Mouse (Mus musculus) c-Kit-positive CD71-positive TER-119-positive erythroid progenitor cells, embryonic 14.5 days (primary cell): Measurements from ENCODE around the gene Proser3.

Experiments
- DNase-seq: peaks from one replicate; pipeline ENCODE4 v3.0.0-alpha.2; 2013; ENCODE audit warnings: low spot score

Proser3 gene

DNA sequence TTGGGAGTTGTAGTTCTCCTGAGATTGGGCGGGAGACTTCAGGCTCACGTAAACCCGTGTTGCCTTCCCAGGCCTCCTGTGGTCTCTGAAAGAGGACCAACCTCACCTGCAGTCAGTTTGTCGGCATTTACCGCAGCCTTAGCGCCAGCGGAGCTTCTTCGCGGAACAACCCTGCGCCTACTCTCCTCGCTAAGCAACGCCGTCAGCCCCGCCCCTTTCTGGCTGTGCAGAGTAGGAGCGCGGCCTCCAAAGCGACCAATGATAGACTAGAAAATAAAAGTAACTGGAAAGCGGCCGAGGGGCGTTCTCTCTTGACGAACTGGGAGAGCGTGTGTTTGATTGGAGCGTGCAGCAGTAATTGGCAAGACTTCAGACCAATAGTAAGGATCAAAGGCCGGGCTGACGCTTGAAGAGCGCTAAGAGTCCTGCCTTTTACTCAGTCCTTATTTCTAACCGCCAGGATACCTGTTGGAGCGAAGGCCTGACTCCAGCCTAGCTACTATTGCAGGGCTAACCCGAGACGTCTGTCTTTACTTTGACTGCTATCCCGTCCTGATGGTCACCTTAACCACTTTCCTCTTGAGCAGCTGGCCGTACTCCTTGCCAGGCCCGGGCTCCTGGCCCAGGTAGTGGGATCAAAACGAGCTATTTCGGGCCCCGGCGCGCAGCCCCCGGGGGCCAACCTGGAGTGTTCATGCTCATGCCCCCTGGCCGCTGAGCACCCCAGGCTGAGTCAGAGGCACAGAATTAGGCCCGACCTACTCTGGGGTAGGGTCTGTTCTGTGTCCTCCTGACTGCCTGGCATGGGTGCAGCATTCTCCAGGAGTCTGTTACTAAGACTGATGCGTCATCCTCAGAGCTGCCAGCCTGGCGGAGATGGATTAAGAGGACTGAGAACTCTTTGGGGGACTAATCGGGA is at the start of gene Proser3, which contains the start of gene Hspb6:
Gene Proser3, minus strand, starts transcription at position 198 of the 919 bp plus-strand sequence.
Gene Hspb6, plus strand, starts transcription at position 77 of the 919 bp plus-strand sequence.
- DNase-seq, result peak; percentile 99

DNA sequence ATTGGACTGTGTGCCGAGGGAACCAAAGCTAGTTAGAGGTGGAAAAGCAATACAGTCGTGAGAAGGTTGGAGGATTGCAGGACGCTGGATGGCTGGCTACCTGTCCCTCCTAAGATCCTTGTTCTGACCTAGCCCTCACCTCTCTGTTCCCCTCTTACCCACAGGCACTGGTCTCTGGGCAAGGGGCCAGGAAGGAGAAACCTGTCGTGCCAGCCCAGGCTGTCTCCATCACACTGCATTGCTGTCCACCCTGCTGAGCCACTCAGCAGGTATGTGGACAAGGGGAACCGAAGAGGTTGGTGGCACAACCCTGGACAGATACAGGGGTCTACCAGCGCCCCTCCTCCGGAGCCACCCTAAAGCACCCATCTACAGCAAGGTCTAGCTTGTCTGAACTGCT is 48.6 kb upstream of the Proser3 start:
- no peak for DNase-seq

DNA sequence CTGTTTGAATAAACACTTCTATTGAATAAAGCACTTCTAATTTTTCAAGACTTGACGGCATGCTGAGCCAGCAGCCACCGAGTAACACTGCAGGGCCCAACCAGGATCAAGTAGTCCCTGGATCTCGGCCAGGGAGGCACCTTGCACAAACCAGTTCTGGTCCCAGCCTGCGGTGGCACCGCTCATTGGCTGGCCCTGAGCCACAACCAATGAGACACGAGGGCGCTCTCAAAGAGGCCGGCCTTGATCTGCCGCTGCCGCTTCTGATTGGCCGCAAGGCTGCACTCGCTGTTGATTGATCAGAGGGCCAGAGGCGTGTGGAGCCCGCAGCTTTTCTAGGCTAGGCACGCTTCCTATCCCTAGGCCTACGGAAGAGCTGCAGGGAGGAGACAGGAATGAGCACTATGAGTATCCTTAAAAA is 47.8 kb upstream of the Proser3 start:
- DNase-seq, result peak; percentile 86

DNA sequence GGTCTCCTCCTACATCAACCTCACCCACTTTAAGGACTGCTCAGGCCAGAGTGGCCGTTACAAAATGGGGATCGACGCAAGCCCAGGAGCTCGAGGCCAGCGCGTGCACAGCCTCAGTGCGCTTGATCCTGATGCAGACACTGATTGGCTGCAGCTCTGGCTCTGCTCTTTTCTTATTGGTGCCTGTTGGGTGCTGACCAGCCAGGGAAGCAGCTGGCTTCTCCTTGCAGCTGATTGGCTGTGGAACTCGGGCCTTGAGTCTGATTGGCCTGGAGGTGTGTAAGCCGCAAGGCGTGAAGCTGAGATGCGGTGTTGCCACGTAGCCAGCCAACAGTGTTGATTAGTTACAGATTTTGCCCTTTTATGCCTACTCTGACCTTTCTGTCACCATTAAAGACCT is 46.7 kb upstream of the Proser3 start, which contains the start of gene Zbtb32:
Gene Zbtb32, minus strand, starts transcription at position 124 of the 400 bp plus-strand sequence.
- no peak for DNase-seq

DNA sequence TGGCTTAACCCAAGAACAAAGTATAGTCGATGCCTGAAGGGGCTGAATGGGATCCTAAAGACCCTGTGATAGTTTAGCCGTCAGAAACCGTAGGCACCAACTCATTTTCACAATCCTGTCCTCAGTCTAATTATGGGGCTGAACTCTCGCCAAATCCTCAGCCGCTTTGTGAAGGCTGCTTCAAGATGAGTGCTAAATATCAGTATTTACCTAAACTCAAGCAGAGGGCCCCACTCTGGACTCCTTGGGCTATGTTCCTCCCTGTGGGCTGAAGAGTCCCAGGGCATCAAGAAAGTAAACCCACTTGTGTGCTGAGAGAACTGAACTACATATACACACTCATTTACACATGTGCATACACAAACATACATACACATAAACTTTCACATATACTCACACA is 44.7 kb upstream of the Proser3 start:
- DNase-seq, result no peak

DNA sequence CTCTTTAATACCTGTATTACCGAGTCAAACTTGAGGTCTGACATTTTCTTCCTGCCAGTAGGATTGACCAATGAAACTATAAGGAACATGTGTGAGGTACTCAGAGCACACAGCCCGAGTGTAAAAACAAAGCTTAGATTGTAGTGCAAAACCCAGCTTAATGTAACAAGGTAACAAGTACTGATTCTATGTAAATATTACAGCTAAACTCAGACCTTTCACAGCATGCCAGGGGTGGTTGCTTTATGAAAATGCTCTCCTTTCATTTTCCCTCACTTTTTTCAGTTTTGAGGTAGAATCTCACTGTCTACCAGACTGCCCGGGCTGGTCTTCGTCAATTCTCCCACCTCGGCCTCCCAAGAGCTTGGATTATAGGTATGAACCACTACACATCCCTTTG is 44.0 kb upstream of the Proser3 start:
- DNase-seq, result no peak

DNA sequence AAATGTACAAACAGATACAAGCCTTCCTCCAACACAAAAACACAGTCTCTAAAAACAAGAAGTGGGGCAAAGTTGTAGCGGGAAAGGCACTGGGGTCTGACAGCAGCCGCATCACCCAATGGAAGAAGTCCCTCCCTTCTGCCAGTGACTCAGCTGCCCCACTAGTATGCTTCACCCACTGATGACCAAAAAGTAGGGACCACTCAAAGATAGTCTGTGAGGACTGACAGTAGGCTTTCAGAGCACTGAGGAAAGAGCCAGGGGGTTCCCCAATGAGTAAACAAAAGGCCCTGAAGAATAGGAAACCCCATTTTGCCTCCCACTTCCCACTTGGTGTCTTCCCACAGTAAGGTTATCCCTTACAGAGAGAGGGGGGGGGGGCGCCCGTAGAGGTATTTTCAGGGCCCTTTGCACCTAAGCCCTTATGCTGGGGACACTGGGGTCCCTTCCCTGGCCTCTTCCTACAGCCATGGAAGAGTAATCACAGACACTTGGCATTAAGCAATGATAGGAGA is 42.5 kb upstream of the Proser3 start:
- no peak for DNase-seq

DNA sequence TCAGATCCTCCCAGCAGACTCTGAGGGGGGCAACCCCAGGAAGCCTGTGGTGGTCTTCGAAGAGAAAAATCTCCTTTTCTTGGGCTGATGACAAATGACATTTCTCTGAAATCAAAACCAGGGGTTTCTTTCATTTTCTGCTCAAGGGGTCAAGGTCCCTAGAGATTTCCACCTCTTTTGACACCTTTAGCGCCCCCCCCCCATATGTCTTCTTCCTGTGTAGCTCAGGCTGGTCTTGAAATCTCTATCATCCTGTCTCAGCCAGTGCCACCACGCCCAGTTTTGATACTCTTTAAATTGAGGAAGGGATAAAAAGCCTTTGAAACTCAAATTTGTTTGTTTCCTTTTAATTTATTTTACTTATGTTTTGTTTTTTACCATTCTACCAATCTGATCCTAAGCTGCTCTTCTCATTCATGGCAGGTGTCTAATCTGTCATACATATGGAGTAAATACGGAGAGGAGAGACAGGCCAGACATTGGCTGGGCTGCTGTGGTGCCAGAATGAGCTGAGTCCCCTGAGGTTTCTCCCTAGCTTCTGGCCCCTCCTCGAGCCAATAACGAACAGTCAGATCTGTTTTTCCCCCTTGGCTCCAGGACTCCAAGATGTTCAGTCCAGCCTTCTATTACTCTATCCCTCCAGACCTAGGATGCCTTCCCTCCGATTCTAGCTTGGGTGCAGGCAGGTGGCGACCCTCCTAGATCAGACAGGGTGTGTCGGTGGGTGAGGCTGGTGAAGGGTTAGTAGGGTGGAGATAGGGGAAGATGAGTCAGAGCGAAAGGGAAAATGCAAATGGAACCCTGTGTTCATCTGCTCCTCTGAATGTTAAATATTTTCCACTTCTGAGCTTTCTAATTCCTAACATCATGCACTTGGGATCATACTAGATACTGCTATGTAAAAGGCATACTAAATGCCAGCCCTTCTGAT is 41.7 kb upstream of the Proser3 start:
- no peak for DNase-seq

DNA sequence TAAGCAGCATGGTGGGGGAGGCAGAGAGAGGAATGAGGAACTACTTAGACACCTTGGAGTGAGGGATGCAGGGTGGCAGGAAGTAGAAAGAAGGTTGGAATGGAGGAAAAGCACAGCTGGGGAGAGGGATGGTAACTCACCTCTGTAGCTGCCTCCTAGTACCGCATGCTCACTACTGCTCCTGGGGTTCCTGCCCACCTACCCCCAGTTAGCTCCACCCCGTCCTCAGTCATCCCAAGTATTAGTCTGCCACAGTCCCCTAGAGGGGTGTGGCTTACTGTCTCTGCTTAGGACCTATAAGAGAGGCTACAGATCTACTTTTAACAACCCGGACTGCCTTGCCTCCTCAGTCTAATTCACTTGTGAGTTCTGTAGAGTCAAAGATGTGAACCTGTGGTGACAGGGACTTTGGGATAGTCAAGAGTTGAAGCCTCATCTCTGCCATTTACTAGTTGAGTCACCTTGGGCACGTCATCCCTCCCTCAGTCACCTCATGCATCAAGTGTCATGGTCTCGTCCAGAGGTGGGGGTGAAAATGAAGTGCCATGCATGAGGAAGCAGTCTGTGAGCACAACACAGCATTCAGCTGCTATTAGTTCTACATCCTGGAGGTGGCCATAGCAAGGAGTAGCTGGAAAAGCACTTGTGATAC is 40.8 kb upstream of the Proser3 start:
- DNase-seq, result no peak

DNA sequence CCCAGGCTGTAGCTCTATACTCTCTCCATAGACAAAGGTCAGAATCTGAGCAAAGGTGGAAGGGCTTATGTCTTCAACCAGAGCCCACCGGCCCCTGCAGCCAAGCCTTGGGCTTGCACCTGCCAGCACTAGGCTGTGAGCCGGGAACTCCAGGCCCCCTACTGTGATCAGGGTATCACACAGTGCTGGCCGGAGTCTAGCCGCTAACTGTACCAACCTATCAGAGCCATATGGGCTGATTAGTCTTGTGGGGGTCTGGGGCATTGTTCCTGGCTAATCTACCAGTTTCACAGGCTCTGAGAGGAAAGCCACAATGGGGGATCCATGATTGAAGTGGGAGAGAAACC is 39.5 kb upstream of the Proser3 start:
- DNase-seq, result no peak

DNA sequence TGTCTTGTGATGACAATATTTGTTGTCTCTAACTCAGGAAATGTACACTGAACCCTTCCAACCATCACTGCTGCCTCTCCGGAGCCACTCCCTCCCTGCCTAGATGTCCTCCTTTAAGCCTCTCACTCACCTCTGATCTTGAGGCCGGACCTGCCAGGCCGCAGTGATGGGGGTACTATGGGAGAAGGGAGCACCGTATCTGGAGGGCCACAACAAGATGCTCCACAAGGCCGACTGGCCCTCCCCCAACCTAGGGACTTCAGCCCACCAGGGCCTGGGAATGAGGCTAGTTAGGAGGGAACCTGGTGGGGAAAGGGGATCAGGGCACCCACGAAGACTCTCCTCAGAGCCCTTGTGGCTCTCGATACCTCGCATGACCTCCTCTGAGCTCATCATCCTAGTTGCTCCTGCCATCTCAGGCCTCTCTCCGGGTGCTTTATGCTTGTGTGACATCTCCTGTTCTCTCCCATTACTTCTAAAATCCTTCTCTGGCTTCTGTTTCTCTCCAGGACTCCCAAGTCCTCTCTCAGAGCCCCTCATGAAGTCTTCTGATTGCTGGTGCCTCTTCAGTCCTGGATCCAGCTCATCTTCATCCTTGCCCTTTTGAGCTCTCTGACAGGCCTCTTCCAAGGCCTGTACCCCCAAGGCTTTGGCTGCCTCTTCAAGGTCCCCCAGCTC is 39.0 kb upstream of the Proser3 start:
- no peak for DNase-seq

DNA sequence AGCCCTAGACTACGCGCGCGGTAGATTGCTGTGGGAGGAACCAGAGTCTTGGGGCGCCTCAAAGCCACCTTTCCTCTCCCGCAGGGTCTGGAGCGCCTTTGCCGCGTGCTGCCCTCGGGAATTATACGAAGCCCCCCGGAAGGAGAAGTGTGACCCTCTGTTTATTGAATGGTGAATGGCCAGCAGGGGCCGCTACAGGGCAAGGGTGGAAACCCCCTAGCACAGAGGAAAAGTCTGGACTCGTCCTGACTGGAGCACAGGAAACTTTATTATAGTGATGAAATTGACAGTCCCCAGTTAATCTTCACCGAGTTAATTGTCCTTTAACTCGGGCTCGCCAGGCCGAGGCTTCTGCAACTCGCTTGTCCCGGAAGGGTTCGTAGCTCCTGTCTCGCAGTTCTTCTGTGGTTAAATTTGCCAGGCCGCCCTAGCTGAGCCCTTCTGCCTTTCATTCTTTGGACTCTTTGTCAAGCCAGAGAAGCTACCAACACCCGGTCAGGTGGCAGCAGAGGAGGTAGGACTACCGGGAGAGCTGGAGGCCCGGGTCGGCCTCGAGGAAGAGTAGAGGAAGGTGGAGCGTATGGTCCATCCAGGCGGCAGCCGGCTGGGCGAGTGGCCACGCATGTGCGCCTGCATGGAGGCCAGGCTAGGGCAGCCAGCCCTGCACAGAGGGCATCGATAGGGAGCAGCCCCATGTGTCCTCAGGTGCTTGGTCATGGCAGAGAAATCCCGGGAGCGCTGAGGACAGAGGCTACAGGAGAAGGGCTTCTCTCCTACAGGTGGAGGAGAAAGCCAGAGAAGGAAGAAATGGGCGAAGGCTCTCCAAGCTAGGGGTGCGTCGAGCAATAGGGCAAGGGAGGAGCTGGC is 37.6 kb upstream of the Proser3 start:
- DNase-seq, result peak; percentile 79

DNA sequence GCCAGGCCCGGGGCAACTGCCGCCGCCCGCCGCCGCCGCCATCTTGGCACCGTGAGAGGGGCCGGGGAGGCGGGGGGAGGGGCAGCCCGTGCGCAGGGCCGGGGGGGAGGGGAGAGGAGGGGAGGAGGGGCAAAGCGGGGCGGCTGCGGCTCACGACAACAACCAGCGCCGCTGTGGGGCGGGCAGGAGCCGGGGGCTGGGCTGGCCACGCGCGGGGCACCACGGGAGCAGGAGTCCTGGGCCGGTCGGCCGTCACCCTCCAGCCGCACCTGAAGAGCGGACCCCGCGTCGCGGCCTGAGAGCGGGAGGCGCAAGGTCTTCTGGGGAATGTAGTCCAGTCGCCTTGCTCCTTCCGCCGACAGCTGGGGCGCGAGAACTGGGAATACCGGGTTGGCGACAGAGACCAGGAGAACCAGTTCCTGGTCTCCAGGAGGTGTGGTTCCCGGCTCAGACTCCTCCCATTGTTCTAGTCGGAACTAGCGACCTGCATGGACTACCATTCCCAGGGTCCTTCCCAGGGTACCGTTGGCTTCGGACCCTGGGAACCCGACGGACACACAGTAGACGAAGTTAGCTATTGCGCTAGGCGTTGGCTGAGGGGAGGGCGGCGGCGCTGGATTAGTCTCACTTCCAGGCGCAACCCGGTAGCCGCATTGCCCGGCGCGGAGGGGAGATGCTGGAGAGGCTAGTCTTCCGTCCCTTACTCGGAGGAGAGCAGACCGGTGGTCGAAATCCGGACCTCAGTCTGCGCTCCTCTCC is 36.8 kb upstream of the Proser3 start, which contains the start of gene Kmt2b:
Gene Kmt2b, minus strand, starts transcription at position 51 of the 759 bp plus-strand sequence.
- peak; percentile 92 for DNase-seq

DNA sequence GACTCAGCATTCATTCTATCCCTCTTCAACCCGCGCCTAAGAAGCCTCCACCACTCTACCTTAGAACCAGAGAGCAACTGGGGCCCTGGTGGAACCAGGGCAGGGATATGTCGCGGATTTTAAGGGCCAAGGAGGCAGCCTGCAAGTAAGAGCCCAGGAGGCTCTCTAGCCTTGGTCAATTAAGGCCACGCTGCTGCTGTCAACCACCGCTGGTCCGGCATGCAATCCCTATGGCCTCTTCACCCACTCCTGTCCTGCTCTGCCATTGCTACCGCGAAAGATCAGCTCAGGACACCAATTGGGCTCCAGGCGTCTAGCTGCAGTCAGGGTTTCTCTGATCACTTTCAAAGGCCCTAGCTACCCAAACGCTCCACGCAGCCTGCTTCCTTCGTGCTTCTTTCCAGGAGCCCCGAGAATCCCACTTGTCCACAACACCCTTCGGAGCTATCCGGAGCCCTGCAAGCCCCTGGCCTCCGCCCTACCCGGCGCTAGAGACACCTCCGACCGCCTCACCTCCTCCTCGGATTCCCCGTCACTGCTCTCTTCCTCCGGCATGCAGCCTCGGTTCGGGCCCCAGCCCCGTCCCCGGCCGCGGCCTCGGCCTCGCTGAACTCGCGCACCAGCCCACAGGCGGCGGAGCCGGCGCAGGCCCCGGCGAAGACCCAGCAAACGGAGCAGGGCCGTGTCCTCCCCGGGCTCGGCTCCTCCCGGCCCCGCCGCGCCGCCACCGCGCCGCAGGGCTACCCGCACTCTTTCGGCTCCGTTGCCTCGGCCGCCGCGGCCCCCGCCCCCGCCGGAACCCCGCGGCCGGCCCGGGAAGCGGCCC is 36.0 kb upstream of the Proser3 start:
- peak; percentile 42 for DNase-seq

DNA sequence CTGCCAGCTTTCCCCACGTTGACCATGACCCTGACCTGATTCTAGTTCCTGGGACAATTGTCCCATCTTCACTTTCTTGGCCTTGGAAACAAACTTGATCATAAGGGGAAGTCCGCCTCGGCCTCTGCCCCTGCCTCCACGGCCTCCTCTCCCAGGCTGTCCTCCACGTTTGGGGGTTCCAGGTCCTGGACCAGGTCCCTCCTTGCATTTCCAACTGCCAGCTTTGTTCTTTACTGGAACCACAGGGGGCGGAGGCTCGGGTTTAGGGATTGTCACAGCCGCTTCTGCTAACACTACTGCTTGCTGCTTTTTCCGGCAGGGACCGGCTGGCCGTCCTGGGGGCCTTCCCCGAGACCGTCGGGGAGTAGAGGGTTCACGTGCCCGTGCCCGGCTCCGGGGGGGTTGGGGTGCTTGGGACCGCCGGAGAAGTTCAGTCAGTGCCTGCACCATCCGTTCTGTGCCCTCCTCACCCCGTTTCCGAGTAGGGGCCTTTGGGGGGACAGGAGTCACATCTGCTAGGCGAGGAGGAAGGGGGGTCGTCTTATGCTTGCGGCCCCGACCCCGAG is 34.4 kb upstream of the Proser3 start:
- DNase-seq, result no peak

DNA sequence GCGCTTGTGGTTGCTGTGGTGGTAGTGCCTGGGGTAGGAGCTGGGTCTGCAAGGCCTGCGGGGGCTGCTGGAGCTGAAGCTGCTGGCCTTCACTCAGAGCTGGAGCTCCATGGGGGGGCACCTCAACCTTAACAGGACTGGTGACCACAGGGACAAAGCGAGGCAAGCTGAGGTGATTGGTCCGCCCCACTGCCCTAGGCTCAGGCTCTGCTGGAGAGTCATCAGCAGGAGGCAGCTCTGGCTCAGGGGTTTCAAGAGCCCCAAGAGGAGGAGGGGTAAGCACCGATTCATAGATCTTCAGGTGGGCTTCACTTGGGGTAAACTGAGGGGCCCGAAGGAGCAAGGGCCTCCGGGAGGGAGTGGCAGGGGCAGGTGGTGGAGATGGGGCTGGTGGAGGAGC is 33.1 kb upstream of the Proser3 start:
- no peak for DNase-seq

DNA sequence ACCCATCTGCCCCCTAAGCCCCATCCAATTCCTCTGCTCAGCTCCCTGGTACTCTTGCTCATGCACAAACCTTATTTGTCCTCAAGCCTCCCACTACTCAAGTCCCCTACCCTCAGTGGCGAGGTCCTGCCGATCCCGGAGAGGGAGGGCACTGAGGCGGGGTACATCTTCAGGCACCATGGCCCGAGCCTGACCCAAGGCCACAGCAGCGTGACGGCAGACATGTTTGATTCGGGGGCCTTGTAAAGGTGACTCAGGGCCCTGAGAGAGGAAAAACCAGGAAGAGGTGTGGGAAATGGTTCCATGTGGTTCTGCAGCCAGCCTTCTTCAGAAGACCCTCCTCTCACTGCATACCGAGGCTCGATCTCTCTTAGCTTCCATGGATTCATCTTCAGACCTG is 32.2 kb upstream of the Proser3 start:
- DNase-seq, result no peak

DNA sequence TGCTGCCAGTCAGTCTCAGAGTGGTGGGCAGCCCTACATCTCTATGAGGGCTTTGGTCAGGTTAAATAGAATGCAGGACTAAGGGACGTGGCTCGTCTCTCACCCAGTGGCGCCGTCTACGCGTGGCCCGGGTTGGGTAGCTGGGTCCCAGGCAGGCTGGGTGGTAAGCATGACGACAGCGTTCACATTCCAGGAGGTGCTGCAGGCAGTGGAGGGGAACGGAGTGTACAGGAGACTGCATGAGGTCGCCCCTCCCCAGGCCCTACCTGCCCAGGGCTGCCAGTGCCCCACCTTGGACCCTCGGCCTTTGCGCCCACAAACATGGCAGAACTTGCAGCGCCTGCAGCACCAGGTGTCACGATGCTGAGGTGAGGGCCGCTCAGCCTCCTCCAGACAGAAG is 29.4 kb upstream of the Proser3 start:
- DNase-seq, result no peak
